Mouse (Mus musculus) bone marrow, adult 2 months (tissue): ENCODE measurements around the gene Ormdl3.

Experiments used
- CTCF ChIP-seq: fragments of 200-500 bp; IDR thresholded peaks from 2 replicates; pipeline ENCODE4 v1.5.1; 2011; ENCODE audit warnings: low read length, control low read depth; ENCODE audit not compliant: control insufficient read depth, insufficient read depth
- POLR2A ChIP-seq: fragments of 200-500 bp; IDR thresholded peaks from 2 replicates; pipeline ENCODE4 v1.6.1; 2011; ENCODE audit warnings: low read depth, mild to moderate bottlenecking, control low read depth, low read length, borderline replicate concordance; ENCODE audit not compliant: control insufficient read depth

- no peak for TF ChIP-seq CTCF
- TF ChIP-seq POLR2A: no peak
These were observed 24.1 kb downstream of the Ormdl3 start for GRCm38 (mm10) chr11:98563025-98563424.
